In the genomic region with DNA sequence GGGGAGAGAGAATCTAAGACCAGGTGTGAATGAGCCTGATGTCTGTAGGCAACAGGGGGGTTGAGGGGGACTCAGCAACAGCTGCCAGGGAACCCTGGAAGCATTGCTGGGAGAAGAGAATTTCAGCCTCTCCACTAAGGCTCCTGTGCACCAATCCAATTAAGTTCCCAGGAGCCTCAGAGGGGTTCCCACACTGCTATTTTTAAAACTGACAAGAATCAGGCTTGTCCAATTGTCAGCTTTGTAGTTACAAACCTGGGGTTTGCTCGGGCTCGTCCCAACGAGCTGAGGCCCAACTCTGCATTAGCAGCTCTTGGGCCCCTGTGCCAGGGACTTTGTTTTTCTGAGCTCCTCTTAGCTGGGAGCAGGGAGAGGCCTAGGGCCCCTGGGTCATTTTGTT, we compare ENCODE assay signal across 18 mouse cellular contexts. TPM values are rescaled to one million over a fixed set of nuclear protein-coding genes. Genes with fewer than 3 reads are reported as not detected.
DNase-seq lines count a peak whose midpoint lies in the region; ATAC-seq and TF ChIP-seq lines count a peak whose summit lies in the region.
"Had no signal": no experiment of that assay in that cellular context is flagged by ENCODE, and none has a peak within 500 bp of the region (broad histone marks: within the 10 kb centered on the region; RNA-seq: fewer than 3 reads in every experiment).

No protein-coding gene starts in this region.

- ATAC-seq in hindbrain, postnatal 0 days, result no peak
- no peak for ATAC-seq in hindbrain, embryonic 11.5 days (ENCODE audit: low FRiP score)
- ATAC-seq in embryonic facial prominence, embryonic 14.5 days (ENCODE audit: low read depth), result peak; percentile 48
- ATAC-seq: activated CD4-positive, CD25-positive, alpha-beta regulatory T cell, adult 4 months; midbrain, embryonic 16.5 days had no signal

- no peak overlapping the region for H3K9ac ChIP-seq in hindbrain, postnatal 0 days (replicated peaks; ENCODE audit: low read length)
- H3K9ac ChIP-seq in hindbrain, embryonic 11.5 days (ENCODE audit: low read depth, low read length), result no peak overlapping the region
- no peak overlapping the region for H3K9ac ChIP-seq in embryonic facial prominence, embryonic 14.5 days (ENCODE audit: low read depth, low read length)
- H3K9ac ChIP-seq: kidney, embryonic 15.5 days; lung, embryonic 15.5 days; neural tube, embryonic 12.5 days had no signal

- no peaks in the 10 kb centered on the region for H3K36me3 ChIP-seq in hindbrain, postnatal 0 days (ENCODE audit: insufficient read depth, low read length)
- no peaks in the 10 kb centered on the region for H3K36me3 ChIP-seq in hindbrain, embryonic 11.5 days (ENCODE audit: control insufficient read depth, insufficient read depth, low read length)
- H3K36me3 ChIP-seq in embryonic facial prominence, embryonic 14.5 days (ENCODE audit: control insufficient read depth, insufficient read depth, low read length), result no peaks in the 10 kb centered on the region
- peaks cover under 1% of the 10 kb centered on the region for H3K36me3 ChIP-seq in small intestine, adult 2 months (ENCODE audit: control insufficient read depth, insufficient read depth, low read length)
- H3K36me3 ChIP-seq: forebrain, embryonic 10.5 days; kidney, embryonic 15.5 days; lung, embryonic 15.5 days; neural tube, embryonic 12.5 days had no signal

- H3K27ac ChIP-seq in hindbrain, postnatal 0 days, result no peak overlapping the region
- no peak overlapping the region for H3K27ac ChIP-seq in hindbrain, embryonic 11.5 days (ENCODE audit: low read depth, low read length)
- H3K27ac ChIP-seq in embryonic facial prominence, embryonic 14.5 days (replicated peaks; ENCODE audit: low read depth, low read length), result 0 out of 2 replicates have a peak overlapping the region, but pooled peaks have one; percentile 39
- 0 out of 2 replicates have a peak overlapping the region, but pooled peaks have one; percentile 43 for H3K27ac ChIP-seq in small intestine, adult 2 months (ENCODE audit: insufficient read depth, low read depth, low read length)
- H3K27ac ChIP-seq: forebrain, embryonic 10.5 days; kidney, embryonic 15.5 days; layer of hippocampus, adult 2 months; lung, embryonic 15.5 days; neural tube, embryonic 12.5 days had no signal

- H3K4me2 ChIP-seq in hindbrain, postnatal 0 days (ENCODE audit: low read depth, low read length), result no peak overlapping the region
- no peak overlapping the region for H3K4me2 ChIP-seq in hindbrain, embryonic 11.5 days (replicated peaks; ENCODE audit: low read depth, low read length)
- H3K4me2 ChIP-seq in embryonic facial prominence, embryonic 14.5 days (ENCODE audit: low read depth, low read length), result no peak overlapping the region
- H3K4me2 ChIP-seq: kidney, embryonic 15.5 days; lung, embryonic 15.5 days; neural tube, embryonic 12.5 days had no signal

- DNase-seq in heart, adult 11 months, result peak; percentile 57
- DNase-seq in heart, adult 18-20 months, result no peak
- peak; percentile 3 for DNase-seq in hindbrain, postnatal 0 days (ENCODE audit: low spot score)
- no peak for DNase-seq in hindbrain, embryonic 11.5 days (ENCODE audit: low spot score)
- DNase-seq in embryonic facial prominence, embryonic 14.5 days (ENCODE audit: low spot score), result peak; percentile 79
- DNase-seq in thymus, postnatal 10 days (ENCODE audit: low spot score in 2 of 2), result no peak
- no peak for DNase-seq in left cerebral cortex, adult 9 months (ENCODE audit: low spot score in 2 of 2)
- DNase-seq: adrenal gland, postnatal 36 days; cerebellum, postnatal 14 days; thymus, postnatal 25 days had no signal

- TF ChIP-seq POLR2A in small intestine, adult 2 months (IDR thresholded peaks at IDR 0.05; ENCODE audit: low read depth, low read length), result no peak

- H3K27me3 ChIP-seq in hindbrain, postnatal 0 days (ENCODE audit: insufficient read depth, low read length), result peaks cover 35% of the 10 kb centered on the region
- H3K27me3 ChIP-seq in hindbrain, embryonic 11.5 days (ENCODE audit: control insufficient read depth, insufficient read depth, low read length), result peaks cover 34% of the 10 kb centered on the region
- H3K27me3 ChIP-seq in embryonic facial prominence, embryonic 14.5 days (replicated peaks; ENCODE audit: control insufficient read depth, insufficient read depth, low read length), result peaks cover 35% of the 10 kb centered on the region
- H3K27me3 ChIP-seq in small intestine, adult 2 months (ENCODE audit: control insufficient read depth, insufficient read depth, low read length), result no peaks in the 10 kb centered on the region

- no peak for TF ChIP-seq CTCF in hindbrain, postnatal 0 days (IDR thresholded peaks at IDR 0.05; ENCODE audit: low read depth)
- no peak for TF ChIP-seq CTCF in small intestine, adult 2 months (IDR thresholded peaks at IDR 0.05; ENCODE audit: extremely low read depth, insufficient read length, insufficient replicate concordance, low read depth, low read length)

- no peak overlapping the region for H3K4me3 ChIP-seq in hindbrain, postnatal 0 days (ENCODE audit: low read length)
- H3K4me3 ChIP-seq in hindbrain, embryonic 11.5 days (ENCODE audit: low read depth, low read length), result no peak overlapping the region
- no peak overlapping the region for H3K4me3 ChIP-seq in embryonic facial prominence, embryonic 14.5 days (ENCODE audit: low read depth, low read length)
- H3K4me3 ChIP-seq in small intestine, adult 2 months (ENCODE audit: low read depth, low read length), result no peak overlapping the region
- H3K4me3 ChIP-seq: forebrain, embryonic 10.5 days; kidney, embryonic 15.5 days; layer of hippocampus, adult 2 months; lung, embryonic 15.5 days; neural tube, embryonic 12.5 days had no signal

- H3K9me3 ChIP-seq in hindbrain, postnatal 0 days (ENCODE audit: low read length), result no peaks in the 10 kb centered on the region
- no peaks in the 10 kb centered on the region for H3K9me3 ChIP-seq in hindbrain, embryonic 11.5 days (ENCODE audit: control insufficient read depth, low read length)
- H3K9me3 ChIP-seq in embryonic facial prominence, embryonic 14.5 days (ENCODE audit: control insufficient read depth, low read length), result no peaks in the 10 kb centered on the region
- H3K9me3 ChIP-seq: forebrain, embryonic 10.5 days; kidney, embryonic 15.5 days; lung, embryonic 15.5 days; neural tube, embryonic 12.5 days had no signal

- H3K4me1 ChIP-seq in hindbrain, postnatal 0 days (ENCODE audit: insufficient read depth, low read length), result peaks cover 6% of the 10 kb centered on the region; the same call in 1 of the 2 replicates
- peaks cover 5% of the 10 kb centered on the region; the same call in 1 of the 2 replicates for H3K4me1 ChIP-seq in hindbrain, embryonic 11.5 days (replicated peaks; ENCODE audit: control insufficient read depth, insufficient read depth, low read length)
- H3K4me1 ChIP-seq in embryonic facial prominence, embryonic 14.5 days (ENCODE audit: control insufficient read depth, insufficient read depth, low read length), result no peaks in the 10 kb centered on the region
- peaks cover 25% of the 10 kb centered on the region for H3K4me1 ChIP-seq in small intestine, adult 2 months (ENCODE audit: control insufficient read depth, insufficient read depth, insufficient read length, low read length)

- 36% methylated on average over 3 of the region's 3 CpGs for WGBS in hindbrain, postnatal 0 days
- WGBS in hindbrain, embryonic 11.5 days, result 42% methylated on average over 3 of the region's 3 CpGs
- WGBS in embryonic facial prominence, embryonic 14.5 days, result 48% methylated on average over 3 of the region's 3 CpGs
- WGBS in small intestine, adult 2 months, result 27% methylated on average over 3 of the region's 3 CpGs

RNA-seq across cellular contexts. Expression of a gene that starts 3.9 kb away (rescaled TPM):
- under 1 TPM; 0.10 to 0.44 TPM for total RNA-seq in heart, adult 18-20 months (2021)
- total RNA-seq in hindbrain, postnatal 0 days (2014; rRNA removed), result 0.25 and 1.4 TPM in 2 replicates
- 0.53 and 0.69 TPM in 2 replicates for polyA plus RNA-seq in hindbrain, postnatal 0 days (2015; fragmentation: Nextera tagmentation; extraction: Ambion mirVana)
- polyA plus RNA-seq in hindbrain, embryonic 11.5 days (2014; fragmentation: Nextera tagmentation; extraction: Ambion mirVana), result 0.93 and 1.3 TPM in 2 replicates
- polyA plus RNA-seq in embryonic facial prominence, embryonic 14.5 days (2014; fragmentation: Nextera tagmentation; extraction: Ambion mirVana), result 11.1 and 13.8 TPM in 2 replicates
- 12.5 and 12.6 TPM in 2 replicates for polyA plus RNA-seq in small intestine, adult 2 months (2012; rRNA removed)

Comparison
In these comparisons a context has a peak if more than half of its experiments do, and no peak if none do; other contexts are left out.
1. DNase-seq: peak in heart, adult 11 months (single experiment), hindbrain, postnatal 0 days (single experiment) and embryonic facial prominence, embryonic 14.5 days (single experiment); none in heart, adult 18-20 months (0 of 2), hindbrain, embryonic 11.5 days (single experiment), thymus, postnatal 10 days (0 of 2) and left cerebral cortex, adult 9 months (0 of 2).
2. H3K27ac ChIP-seq: peak in embryonic facial prominence, embryonic 14.5 days (single experiment) and small intestine, adult 2 months (single experiment); none in hindbrain, postnatal 0 days (single experiment) and hindbrain, embryonic 11.5 days (single experiment).